Mouse (Mus musculus) forelimb bud, embryonic 11.5 days (tissue): ENCODE measurements around the gene Olig3.
"Not testable (repeated sequence)": the region's sequence is repeated elsewhere in the genome, so short reads cannot be mapped to it uniquely, and the experiment has no call there.

Source experiments
- DNase-seq: peaks from one replicate; pipeline ENCODE4 v3.0.0-alpha.2; 2012; ENCODE audit warnings: low read depth, low spot score

Gene Olig3

DNA sequence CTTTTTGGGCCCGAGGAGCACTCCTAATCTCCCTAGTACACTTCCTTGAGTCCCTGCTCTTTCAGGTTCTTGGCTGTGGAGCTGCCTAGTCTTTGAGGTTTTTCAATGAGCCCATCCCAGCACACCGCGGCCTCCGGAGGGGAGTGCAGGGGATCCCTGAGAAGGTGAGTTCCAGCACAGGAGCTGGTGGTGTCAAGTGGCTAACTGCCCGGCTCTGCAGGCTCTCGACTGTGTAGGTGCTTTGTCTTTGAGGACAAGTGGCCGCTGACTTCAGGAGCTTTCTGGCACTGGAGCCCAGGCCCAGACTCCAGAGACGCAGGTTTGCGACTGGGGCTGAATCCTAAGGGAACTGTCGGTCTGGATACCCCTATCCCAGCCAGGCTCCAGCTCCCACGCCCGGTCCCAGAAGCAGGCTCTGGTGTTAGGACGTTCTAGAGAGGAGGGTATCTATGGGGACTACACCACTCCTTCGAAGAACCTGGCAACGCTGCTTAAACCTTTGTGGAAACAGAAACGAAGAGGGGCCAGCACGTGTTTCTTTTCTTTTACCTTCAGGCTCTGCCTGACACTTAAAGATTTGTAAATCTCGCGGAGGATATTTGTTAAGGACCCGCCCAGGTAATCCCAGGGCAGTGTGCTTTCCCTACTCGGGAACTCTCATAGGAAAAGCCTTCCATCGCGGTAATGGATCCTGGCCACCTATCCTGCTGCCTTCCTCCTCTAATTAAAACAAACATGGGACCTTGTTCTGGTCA is 5.4 kb downstream of the Olig3 start:
- no peak for DNase-seq

DNA sequence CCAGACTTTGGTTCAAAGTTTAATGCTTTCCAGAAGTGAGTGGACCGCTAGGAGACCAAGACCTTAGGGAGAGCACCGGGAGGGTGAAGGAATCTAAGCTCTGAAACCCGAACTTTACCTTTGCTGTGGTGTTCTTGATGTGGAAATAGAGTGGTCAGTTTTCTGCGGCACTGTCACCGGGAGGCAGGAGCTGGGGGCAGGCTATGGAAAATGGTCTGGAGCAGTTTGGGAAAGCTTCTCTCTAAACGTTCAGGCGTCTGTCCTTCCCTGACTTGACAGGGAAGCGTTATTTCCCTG is 5.9 kb downstream of the Olig3 start:
- no peak for DNase-seq

DNA sequence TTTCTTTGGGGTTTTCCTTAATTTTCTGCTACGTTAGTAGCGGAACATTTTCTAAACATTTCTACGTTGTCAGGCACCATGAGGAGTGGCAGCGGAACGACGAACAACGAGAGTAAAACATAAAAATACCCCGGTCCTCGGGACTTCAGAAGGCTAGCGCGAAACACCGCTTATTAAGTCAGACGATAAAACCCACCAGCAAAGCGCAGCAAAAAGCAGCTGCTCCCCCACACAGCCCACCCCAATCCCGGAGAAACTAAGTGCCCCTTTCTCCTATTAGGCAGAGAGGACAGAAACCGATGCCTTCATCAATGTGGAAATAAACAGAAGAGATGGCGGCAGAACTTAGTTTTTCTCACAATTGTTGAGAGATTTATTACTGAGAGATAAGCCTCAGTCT is 6.5 kb downstream of the Olig3 start:
- DNase-seq: no peak

DNA sequence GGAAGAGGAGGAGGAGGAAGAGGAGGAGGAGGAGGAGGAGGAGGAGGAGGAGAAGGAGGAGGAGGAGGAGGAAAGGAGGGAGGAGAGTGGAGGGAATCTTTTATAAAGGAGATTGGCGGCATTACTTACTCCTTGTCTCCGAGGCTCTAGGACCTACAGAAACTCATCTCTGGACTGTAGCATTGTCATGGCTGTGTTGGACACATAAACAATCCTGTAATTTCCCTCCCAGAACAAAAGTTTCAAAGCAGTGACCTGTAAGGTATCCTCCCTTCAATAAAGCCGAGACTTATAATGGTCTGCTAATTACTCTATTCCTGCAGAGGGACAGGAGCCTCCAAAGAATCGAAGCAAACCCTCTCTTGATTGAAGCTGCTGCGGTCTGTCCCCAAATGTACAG is 7.0 kb downstream of the Olig3 start:
- no peak for DNase-seq

DNA sequence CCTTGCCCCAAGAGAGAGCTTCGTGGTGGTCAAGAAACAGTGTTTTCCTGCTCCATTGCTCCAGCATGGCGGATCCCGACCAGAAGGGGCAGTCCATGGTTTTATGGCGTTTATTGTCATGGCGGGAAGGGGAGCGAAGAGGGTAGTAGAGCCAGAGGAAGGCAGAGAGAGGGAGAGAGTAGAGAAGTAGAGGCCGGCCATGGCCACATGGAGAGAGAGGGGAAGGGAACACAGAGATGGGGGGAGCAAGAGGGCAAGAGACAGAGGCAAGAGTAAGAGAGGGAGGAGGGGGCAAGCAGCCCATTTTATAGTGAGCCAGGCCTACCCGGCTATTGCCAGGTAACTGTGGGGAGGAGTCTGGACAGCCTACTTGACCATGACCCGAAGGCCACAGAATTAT is 12.8 kb downstream of the Olig3 start:
- DNase-seq: no peak

DNA sequence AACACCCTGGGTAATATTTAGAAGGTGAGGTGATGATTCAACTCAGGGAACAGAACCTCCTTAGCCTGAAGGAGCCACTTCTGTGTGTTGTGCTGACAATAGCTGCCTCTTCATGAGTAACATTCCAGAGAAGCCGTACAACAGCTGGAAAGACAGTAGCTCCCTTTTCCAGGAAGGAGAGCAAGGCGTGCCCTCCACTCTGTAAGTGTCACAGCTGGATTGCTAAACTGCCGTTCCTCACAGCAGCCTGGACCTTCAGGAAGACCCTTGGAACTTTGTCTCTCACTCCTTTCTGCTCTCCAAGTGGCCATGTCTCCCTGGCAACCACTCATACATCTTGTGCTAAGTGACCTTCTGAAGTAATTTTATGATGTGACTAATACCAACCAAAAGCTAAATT is 13.8 kb downstream of the Olig3 start:
- no peak for DNase-seq

DNA sequence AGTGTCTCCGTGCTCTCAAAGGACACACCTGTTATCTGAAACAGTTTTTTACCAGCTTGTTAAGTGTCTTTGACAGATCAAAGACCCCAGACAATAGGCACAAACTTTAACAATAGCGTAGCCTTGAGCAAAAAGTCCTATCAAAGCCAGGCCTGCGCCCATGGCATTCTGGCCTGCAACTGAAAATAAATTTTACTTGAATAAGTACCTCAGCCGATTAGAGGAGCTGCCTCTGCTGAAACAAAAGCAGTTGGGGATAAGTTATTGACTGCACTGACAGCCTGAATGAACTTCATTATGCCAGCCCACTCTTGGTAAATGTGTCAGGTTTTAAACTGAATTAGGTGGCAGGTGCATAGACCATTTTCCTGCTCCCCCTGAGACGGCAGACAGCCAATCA is 15.9 kb downstream of the Olig3 start:
- DNase-seq: no peak

DNA sequence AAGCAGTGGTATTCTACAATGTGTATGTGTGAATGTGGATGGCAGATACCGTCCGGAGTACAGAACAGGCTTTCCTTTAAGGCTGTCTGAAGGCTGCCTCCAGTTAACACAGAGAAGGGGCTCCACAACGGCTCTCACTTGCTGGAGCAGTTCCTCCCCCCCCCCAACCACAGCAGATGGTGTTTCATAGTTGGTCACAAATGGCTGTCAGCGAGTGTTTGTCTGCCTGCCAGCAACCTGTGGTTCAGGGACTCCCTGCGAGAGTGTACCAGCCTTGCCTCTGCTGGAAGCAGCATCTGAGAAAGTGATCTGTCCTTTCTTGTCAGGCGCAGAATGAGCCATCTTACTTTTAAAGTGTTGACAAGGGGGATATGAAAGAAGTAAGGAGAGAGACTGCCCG is 17.5 kb downstream of the Olig3 start:
- no peak for DNase-seq

DNA sequence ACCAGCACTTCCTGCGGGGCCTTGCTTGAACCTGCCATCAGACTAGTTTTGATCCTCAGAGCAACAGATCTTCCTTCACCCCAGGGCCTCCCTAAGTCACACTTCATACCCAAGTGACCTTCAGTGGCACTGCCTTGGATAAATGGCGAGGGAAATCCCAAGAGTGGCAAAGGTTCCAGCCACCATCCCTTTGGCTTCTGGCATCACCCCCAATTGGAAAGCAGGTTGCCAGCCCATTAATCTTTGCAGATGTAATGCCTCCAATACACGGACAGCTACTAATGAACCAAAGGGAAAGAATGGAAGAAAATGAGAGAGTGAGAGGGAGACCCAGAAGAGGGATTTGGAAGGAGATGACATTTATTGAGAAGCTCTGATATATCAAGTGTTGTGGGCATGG is 18.0 kb downstream of the Olig3 start:
- no peak for DNase-seq

DNA sequence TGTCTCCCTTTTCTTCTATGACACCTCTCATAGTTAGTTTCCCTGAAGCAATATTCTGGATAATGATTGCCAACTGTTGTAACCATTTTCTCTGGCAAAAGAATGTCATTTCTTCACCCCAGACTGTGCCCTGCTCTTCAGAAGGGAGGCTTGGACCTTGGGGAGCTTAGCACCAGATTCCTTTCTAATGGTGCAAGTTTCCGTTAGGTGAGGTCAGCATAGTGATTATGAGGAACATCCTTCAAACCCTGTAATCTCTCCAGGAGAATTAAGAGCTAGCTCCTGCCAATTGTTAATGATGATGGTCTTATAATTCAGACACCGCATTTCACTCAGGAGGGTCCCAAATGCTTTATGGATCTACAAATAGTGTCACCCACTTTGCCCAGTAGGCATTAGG is 19.5 kb downstream of the Olig3 start:
- DNase-seq: no peak

DNA sequence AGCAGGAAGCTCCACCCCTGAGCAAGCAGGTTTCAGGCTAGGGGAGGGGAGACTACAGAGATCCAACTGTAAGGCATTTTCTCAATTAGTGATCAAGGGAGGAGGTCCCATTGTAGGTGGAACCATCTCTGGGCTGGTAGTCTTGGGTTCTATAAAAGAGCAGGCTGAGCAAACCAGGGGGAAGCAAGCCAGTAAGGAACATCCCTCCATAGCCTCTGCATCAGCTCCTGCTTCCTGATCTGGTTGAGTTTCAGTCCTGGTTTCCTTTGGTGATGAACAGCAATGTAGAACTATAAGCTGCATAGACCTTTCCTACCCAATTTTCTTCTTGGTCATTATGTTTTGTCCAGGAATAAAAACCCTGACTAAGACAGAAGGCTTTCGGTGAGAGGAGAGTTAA is 24.6 kb downstream of the Olig3 start:
- DNase-seq: not testable (repeated sequence)

DNA sequence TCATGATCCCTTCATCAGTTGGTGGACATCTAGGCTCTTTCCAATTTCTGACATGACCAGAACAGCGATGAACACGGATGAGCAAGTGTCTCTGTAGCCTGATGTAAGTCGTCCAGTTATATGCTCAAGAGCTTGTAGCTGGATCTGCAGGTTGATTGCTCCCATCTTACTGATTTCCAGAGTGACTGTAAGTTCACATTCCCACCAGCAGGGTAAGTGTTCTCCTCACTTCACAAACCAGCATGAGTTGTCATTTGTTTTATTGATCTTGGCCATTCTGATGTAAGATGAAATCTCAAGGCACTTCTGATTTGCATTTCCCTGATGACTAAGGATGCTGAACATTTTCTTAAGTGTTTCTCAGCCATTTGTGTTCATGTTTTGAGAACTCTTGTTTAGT is 27.8 kb downstream of the Olig3 start:
- no peak for DNase-seq

DNA sequence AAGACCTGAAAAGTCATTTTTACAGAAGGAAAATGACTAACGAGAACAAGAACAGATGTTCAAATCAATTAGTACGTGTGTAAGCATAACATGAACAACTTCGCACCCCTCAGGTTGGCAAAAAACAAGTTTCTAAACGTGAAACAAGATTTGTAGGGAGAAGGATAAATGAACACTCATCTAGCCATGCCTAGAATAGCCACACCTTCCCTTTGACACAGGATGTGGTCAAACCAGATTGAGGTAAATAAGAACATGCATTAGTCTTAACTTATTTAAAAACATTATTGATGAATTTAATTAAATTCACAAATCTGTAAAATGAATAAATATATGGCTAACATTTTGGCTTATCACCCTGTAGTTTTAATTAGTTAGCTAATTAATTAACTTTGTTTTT is 35.5 kb downstream of the Olig3 start:
- no peak for DNase-seq

DNA sequence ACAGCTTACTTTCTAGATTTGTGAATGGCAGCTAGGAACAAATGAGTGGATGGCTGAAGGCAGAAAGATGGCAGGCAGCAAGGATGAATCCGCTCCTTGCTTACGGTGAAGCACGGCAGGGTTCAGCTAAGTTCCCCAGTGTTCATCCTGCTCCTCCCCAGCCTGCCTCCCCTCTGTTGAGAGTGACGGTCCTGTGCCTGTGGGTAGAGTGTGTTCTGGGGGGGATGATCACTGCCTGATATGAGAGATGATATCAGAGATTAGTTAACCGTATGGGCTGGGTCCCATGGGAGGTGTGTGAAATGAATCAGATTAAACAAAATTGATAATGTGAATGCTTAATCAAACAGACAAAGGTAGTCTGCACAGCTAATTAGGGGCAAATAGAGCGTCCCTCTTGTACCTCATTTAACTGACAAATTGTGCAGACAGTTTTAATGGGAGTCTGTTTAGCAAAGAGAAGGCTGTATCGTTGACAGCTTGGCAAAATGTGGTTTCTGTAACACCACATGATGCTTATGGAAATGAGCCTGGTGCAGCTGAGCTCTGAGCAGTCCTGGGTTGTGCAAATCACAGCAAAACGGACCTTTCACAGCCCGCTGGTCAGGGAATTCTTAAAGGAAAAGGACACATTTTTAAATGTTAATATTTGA is 40.3 kb downstream of the Olig3 start:
- no peak for DNase-seq

DNA sequence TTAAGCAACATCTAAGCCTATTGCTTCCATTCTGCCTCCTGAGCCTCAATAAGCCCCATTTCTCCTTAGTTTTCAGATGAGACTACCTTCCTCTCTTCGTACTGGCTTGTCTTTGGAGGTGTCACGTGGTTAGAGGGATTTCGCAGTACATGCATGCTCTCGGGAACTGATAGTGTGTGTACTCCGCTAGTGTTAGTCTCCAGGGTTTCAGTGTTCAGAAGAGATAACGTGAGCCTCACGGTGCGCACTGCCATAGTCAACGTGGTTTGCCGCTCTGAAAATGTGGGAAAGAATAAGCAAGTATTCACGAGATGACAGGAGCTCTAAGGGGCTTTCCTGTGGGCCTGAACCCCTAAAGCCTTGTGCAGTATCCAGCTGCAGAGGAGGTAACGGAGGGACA is 41.1 kb downstream of the Olig3 start:
- no peak for DNase-seq

DNA sequence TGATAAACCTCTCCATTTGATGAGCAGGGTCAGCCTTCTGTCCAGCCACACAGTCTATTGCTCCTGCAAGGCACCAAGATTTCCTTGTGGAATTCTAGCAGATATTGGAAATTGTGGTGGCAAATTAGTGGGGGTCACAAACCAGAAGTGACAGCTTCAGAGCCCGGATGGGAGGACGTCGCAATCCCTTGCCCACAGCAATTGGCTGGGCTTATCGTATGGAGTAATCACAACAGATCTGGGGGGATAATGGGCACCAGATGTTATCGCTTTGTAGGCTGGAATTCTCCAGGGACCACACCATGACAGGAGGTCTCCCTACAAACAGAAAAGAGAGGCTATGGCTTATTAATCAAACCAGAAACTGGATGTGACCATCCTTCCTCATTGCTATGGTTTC is 44.8 kb downstream of the Olig3 start:
- no peak for DNase-seq

DNA sequence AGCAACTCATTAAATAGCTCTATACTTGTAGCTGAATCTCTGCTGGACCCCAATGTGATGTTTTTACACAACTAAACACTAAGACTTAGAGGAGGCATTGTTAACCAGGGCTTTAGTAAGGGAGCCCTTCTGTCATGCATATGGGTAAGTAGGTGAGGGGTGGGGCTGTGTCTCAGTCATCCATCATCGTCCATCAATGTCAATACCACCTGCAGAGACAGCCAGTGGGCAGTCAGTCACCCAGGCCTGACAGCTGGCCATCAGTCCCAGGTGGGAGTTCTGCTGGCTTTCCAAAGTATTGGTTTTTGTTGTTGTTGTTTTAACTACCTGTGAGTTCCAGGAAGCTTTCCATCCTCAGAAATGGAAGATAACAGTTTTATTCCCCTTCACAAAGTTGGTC is 48.1 kb downstream of the Olig3 start:
- DNase-seq: no peak

DNA sequence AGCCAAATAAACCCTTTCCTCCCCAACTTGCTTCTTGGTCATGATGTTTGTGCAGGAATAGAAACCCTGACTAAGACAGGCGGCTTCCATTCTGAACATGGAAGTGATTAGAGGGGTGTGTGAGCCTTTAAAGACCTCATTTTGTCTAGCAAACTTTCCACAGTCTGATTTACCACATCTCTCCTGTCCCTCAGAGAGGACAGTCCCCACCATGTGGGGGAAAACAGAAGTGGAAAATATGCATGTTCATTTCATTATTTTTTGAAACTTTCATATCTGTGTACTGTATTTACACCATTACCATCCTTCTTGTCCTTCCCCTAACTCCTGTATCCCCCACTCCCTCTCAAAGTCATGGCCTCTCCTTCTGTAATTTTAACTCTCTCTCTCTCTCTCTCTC is 49.6 kb downstream of the Olig3 start:
- no peak for DNase-seq

DNA sequence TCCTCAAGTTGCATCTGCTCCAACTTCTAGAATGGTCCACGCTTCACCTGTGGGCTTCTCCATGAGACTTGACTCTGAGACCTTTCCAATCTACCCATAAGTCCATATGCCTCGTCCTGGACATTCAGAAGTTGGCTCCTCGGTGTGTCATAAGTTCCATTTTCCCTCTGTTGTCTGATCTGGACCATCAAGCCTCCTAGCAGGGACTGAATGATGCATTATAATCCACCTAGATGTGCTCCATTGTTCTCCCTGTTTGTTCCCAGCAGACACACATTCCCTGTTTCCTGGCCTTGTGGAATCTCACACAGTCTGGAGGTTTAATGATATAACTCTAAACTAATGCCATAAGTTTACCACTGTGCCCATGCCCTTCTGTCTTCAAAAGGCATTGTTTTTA is 50.8 kb downstream of the Olig3 start:
- no peak for DNase-seq
